Mouse (Mus musculus): ENCODE results near the gene Rps27rt. TPM values are rescaled to one million over a fixed set of nuclear protein-coding genes. Genes with fewer than 3 reads are reported as not detected.

The Rps27rt gene
- polyA plus RNA-seq, 1 experiment from 2014 or later = 272 TPM

GRCm38 (mm10) chr9:114999010-114999770 is 16.7 kb upstream of the Rps27rt start:
- no peaks in the 10 kb centered on the region for H3K4me1 ChIP-seq (replicated peaks)
- DNase-seq (ENCODE audit: low spot score) = no peak
- no peak overlapping the region for H3K27ac ChIP-seq
- 90% methylated on average over 6 of the region's 6 CpGs for WGBS
- H3K4me3 ChIP-seq = no peak overlapping the region
- H3K27me3 ChIP-seq (ENCODE audit: insufficient read depth, poor library complexity, severe bottlenecking) = no peaks in the 10 kb centered on the region
- 0 out of 2 replicates have a peak, but pooled peaks cover 3% of the 10 kb centered on the region for H3K9me3 ChIP-seq
- H3K36me3 ChIP-seq = no peaks in the 10 kb centered on the region

DNA sequence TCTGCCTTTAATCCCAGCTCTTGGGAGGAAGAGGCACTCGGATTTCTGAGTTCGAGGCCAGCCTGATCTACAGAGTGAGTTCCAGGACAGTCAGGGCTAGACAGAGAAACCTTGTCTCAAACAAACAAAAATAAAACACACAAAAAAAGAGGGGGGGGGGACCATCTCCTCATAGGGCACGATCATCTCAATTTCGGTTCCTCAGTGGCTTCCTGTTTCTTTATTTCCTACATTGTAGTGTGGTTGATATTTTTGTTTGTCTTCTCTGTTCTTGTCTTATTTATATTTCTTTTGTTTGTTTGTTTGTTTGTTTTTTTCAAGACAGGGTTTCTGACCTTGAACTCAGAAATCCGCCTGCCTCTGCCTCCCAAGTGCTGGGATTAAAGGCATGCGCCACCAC is 13.9 kb upstream of the Rps27rt start:
- Histone ChIP-seq H3K4me1 (replicated peaks) (no peaks in the 10 kb centered on the region), H3K27ac (no peak overlapping the region), H3K27me3 (ENCODE audit: insufficient read depth, poor library complexity, severe bottlenecking) (no peaks in the 10 kb centered on the region), H3K9me3 (peaks cover 10% of the 10 kb centered on the region), H3K36me3 (no peaks in the 10 kb centered on the region), H3K4me3 (no peak overlapping the region)
- no peak for DNase-seq (ENCODE audit: low spot score)
- 93% methylated on average over 6 of the region's 6 CpGs for WGBS

DNA sequence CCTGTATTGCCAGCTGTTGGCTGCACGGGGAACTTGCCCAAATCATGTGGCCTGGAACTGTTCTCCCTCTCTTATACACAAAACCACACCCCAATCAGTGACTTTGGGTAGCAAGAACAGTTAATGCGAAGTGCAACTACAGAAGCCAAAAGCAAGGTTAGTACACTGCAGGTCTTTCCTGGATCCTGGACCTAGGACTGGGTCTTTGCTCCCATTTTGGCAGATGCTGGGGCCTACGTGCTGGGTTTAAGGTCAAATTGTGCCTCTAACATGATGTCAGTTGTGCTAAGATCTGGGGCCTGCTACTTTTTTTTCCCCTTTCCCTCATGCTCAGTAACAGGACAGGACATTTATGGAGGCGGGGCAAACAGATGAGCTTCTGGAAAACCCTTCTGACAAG is 13.2 kb upstream of the Rps27rt start:
- no peak for DNase-seq (ENCODE audit: low spot score)
- no peak overlapping the region for H3K4me3 ChIP-seq
- H3K27ac ChIP-seq = no peak overlapping the region
- no peaks in the 10 kb centered on the region for H3K27me3 ChIP-seq (ENCODE audit: insufficient read depth, poor library complexity, severe bottlenecking)
- H3K9me3 ChIP-seq = peaks cover 10% of the 10 kb centered on the region
- 97% methylated on average over 4 of the region's 4 CpGs for WGBS
- H3K36me3 ChIP-seq = no peaks in the 10 kb centered on the region
- no peaks in the 10 kb centered on the region for H3K4me1 ChIP-seq (replicated peaks)

DNA sequence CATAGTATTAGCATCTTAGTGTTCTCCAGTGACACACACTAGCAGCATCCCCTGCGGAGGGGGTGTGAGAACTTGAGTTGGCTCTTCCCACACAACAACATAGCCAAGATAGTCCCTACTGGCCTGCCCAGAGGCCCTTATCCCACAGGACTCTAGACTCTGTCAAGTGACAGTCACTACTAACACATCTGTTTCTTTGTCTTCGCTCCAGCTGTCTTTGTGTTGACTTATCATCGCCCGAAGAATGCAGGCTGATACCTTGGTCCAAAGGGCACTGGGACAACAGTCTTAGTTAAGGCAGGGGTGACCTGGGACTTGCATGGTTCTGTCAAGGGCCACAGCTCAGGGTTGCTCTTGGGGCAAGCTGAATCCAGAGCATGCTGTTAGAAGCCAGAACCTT is 12.7 kb upstream of the Rps27rt start:
- no peaks in the 10 kb centered on the region for H3K27me3 ChIP-seq (ENCODE audit: insufficient read depth, poor library complexity, severe bottlenecking)
- DNase-seq (ENCODE audit: low spot score) = no peak
- H3K4me1 ChIP-seq (replicated peaks) = no peaks in the 10 kb centered on the region
- WGBS = 88% methylated on average over 4 of the region's 4 CpGs
- H3K27ac ChIP-seq = no peak overlapping the region
- no peaks in the 10 kb centered on the region for H3K36me3 ChIP-seq
- H3K9me3 ChIP-seq = peaks cover 7% of the 10 kb centered on the region
- H3K4me3 ChIP-seq = no peak overlapping the region

DNA sequence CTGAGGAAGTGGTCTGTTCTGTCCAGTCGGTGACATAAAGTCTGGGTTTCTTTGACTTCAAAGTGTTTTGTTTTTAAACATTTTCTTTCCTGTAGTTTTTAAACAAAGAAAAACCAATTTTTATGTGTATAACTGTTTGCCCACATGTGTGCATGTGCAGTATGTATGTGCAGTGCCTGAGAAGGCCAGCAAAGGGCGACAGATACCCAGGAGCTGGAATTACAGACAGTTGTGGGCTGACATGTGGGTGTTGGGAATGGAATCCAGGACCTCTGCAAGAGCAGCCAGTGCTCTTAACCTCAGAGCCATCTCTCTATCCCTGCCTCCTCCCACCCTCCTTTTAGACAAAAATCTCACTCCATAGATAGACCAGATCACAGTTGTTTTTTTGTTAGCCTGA is 10.0 kb upstream of the Rps27rt start:
- DNase-seq (ENCODE audit: low spot score) = no peak
- 89% methylated on average over 2 of the region's 2 CpGs for WGBS
- Histone ChIP-seq H3K9me3 (peaks cover 7% of the 10 kb centered on the region), H3K36me3 (no peaks in the 10 kb centered on the region), H3K27me3 (ENCODE audit: insufficient read depth, poor library complexity, severe bottlenecking) (no peaks in the 10 kb centered on the region), H3K4me1 (replicated peaks) (peaks cover 2% of the 10 kb centered on the region; the same call in 1 of the 2 replicates), H3K27ac (no peak overlapping the region), H3K4me3 (no peak overlapping the region)

DNA sequence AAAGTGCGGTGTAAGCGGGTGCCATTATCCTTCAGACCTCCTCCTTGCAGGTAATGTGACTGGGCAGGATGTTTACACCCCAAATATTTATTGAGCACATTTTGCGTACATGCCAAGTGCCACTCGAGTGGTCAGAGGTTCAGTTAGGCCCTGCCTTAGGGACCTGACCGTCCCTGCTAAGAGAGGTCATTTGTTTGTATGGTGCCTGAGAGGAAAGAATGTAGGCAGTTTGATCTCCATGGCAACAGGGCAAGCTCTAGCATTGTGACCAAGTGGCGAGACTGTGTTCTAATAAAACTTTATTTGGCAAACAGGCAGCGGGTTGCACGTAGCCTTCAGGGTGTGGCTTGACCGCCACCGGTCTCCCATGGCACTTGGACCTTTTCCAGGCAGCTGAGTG is 7.9 kb upstream of the Rps27rt start:
- Histone ChIP-seq H3K36me3 (no peaks in the 10 kb centered on the region), H3K27me3 (ENCODE audit: insufficient read depth, poor library complexity, severe bottlenecking) (no peaks in the 10 kb centered on the region), H3K4me3 (no peak overlapping the region), H3K4me1 (replicated peaks) (peaks cover 2% of the 10 kb centered on the region; the same call in 1 of the 2 replicates), H3K27ac (no peak overlapping the region), H3K9me3 (peaks cover 7% of the 10 kb centered on the region)
- WGBS = 81% methylated on average over 10 of the region's 10 CpGs
- DNase-seq (ENCODE audit: low spot score) = no peak

DNA sequence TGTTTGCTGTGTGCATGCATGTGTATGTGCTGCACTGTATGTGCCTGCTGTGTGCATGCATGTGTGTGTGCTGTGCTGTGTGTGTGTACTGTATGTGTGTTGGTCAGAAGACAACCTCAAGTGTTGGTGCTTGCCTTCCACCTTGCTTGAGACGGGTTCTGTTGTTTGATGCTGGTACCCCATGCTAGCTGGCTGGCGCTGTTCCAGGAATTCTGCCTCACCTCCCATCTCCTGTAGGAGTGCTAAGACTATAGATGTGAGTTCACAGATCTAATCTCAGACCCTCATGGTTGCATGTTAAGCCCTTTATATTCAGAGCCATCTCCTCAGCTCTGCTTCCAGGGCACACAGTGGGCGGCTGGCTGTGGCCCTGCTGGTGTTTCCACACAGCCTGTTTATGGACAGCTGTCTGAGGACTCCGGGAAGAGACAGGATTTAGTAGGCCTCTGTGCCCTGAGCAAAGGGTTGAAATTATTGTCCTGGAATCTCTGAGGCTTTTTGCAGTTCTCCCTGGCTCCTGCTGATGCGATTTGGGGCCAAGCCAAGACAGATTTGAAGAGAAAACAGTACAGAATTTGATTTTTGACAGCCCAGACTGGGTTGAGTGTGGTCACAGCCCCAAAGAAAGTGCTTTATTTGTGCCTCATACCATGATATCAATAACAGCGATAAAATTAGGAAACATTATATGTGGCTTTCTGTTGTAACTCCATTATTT is 6.2 kb upstream of the Rps27rt start:
- 86% methylated on average over 6 of the region's 6 CpGs for WGBS
- Histone ChIP-seq H3K9me3 (peaks cover 9% of the 10 kb centered on the region), H3K27me3 (ENCODE audit: insufficient read depth, poor library complexity, severe bottlenecking) (no peaks in the 10 kb centered on the region), H3K4me1 (replicated peaks) (peaks cover 2% of the 10 kb centered on the region; the same call in 1 of the 2 replicates), H3K27ac (peak overlapping the region; percentile 45; the same call in 1 of the 2 replicates), H3K36me3 (no peaks in the 10 kb centered on the region), H3K4me3 (no peak overlapping the region)
- DNase-seq (ENCODE audit: low spot score) = no peak

- no peak overlapping the region for H3K27ac ChIP-seq
- H3K27me3 ChIP-seq (ENCODE audit: insufficient read depth, poor library complexity, severe bottlenecking) = no peaks in the 10 kb centered on the region
- H3K4me1 ChIP-seq (replicated peaks) = peaks cover 2% of the 10 kb centered on the region; the same call in 1 of the 2 replicates
- peaks cover 8% of the 10 kb centered on the region for H3K9me3 ChIP-seq
- no peaks in the 10 kb centered on the region for H3K36me3 ChIP-seq
- WGBS = 96% methylated on average over 3 of the region's 3 CpGs
- no peak overlapping the region for H3K4me3 ChIP-seq
- no peak for DNase-seq (ENCODE audit: low spot score)
Observed at GRCm38 (mm10) chr9:114988029-114988428, 5.5 kb upstream of the Rps27rt start.

- H3K9me3 ChIP-seq = 0 out of 2 replicates have a peak, but pooled peaks cover 2% of the 10 kb centered on the region
- H3K27ac ChIP-seq = no peak overlapping the region
- no peak for DNase-seq (ENCODE audit: low spot score)
- H3K4me1 ChIP-seq (replicated peaks) = peaks cover 2% of the 10 kb centered on the region; the same call in 1 of the 2 replicates
- H3K36me3 ChIP-seq = no peaks in the 10 kb centered on the region
- H3K27me3 ChIP-seq (ENCODE audit: insufficient read depth, poor library complexity, severe bottlenecking) = no peaks in the 10 kb centered on the region
- no peak overlapping the region for H3K4me3 ChIP-seq
- WGBS = 88% methylated on average over 5 of the region's 5 CpGs
Observed at GRCm38 (mm10) chr9:114986361-114986760, 3.8 kb upstream of the Rps27rt start.

- H3K4me1 ChIP-seq (replicated peaks) = peaks cover 2% of the 10 kb centered on the region; the same call in 1 of the 2 replicates
- H3K36me3 ChIP-seq = no peaks in the 10 kb centered on the region
- no peak overlapping the region for H3K27ac ChIP-seq
- no peak overlapping the region for H3K4me3 ChIP-seq
- DNase-seq (ENCODE audit: low spot score) = no peak
- 0 out of 2 replicates have a peak, but pooled peaks cover 2% of the 10 kb centered on the region for H3K9me3 ChIP-seq
- WGBS = 88% methylated on average over 5 of the region's 5 CpGs
- peaks cover 3% of the 10 kb centered on the region; the same call in 1 of the 2 replicates for H3K27me3 ChIP-seq (ENCODE audit: insufficient read depth, poor library complexity, severe bottlenecking)
Observed at GRCm38 (mm10) chr9:114985741-114986140, 3.2 kb upstream of the Rps27rt start.

GRCm38 (mm10) chr9:114979969-114980368 is 2.6 kb downstream of the Rps27rt start:
- 0 out of 2 replicates have a peak, but pooled peaks cover 2% of the 10 kb centered on the region for H3K9me3 ChIP-seq
- H3K27me3 ChIP-seq (ENCODE audit: insufficient read depth, poor library complexity, severe bottlenecking) = peaks cover 43% of the 10 kb centered on the region
- peaks cover 24% of the 10 kb centered on the region for H3K4me1 ChIP-seq (replicated peaks)
- no peak for DNase-seq (ENCODE audit: low spot score)
- H3K36me3 ChIP-seq = no peaks in the 10 kb centered on the region
- 74% methylated on average over 6 of the region's 6 CpGs for WGBS
- H3K27ac ChIP-seq = no peak overlapping the region
- H3K4me3 ChIP-seq = no peak overlapping the region

- Histone ChIP-seq H3K36me3 (no peaks in the 10 kb centered on the region), H3K9me3 (no peaks in the 10 kb centered on the region), H3K4me1 (replicated peaks) (peaks cover 24% of the 10 kb centered on the region), H3K27ac (peak within 1 kb of the TSS; percentile 93), H3K27me3 (ENCODE audit: insufficient read depth, poor library complexity, severe bottlenecking) (peaks cover 43% of the 10 kb centered on the region), H3K4me3 (peak within 1 kb of the TSS; percentile 83)
- WGBS = under 1% methylated on average over 72 of the region's 86 CpGs
- peak; percentile 80 for DNase-seq (ENCODE audit: low spot score)
Observed at GRCm38 (mm10) chr9:114978281-114979111, 4.0 kb downstream of the Rps27rt start, which contains the start of gene Osbpl10. Gene Osbpl10 (plus strand): TSS chr9:114978569.
